Mouse (Mus musculus): ENCODE data around the gene Chrd.
A peak's percentile ranks its signal among the peaks of the same experiment; 100 is the strongest.

Gene Chrd

GRCm38 (mm10) chr16:20710370-20710769, 22.6 kb upstream of the Chrd start:
- DNase-seq (ENCODE audit: low read depth in 1 of 2, low spot score in 2 of 2), result no peak

- no peak for DNase-seq (ENCODE audit: low read depth in 1 of 2, low spot score in 2 of 2)
Observed at GRCm38 (mm10) chr16:20710810-20711209, 22.1 kb upstream of the Chrd start.

GRCm38 (mm10) chr16:20712190-20712589, 20.7 kb upstream of the Chrd start:
- no peak for DNase-seq (ENCODE audit: low read depth in 1 of 2, low spot score in 2 of 2)

- DNase-seq (ENCODE audit: low read depth in 1 of 2, low spot score in 2 of 2), result no peak
Observed at GRCm38 (mm10) chr16:20712889-20713288, 20.0 kb upstream of the Chrd start.

GRCm38 (mm10) chr16:20714307-20715080, 18.4 kb upstream of the Chrd start:
- no peak for DNase-seq (ENCODE audit: low read depth in 1 of 2, low spot score in 2 of 2)

GRCm38 (mm10) chr16:20715161-20715560, 17.8 kb upstream of the Chrd start:
- no peak for DNase-seq (ENCODE audit: low read depth in 1 of 2, low spot score in 2 of 2)

- no peak for DNase-seq (ENCODE audit: low read depth in 1 of 2, low spot score in 2 of 2)
Observed at GRCm38 (mm10) chr16:20715566-20715965, 17.4 kb upstream of the Chrd start.

GRCm38 (mm10) chr16:20715976-20716840, 16.7 kb upstream of the Chrd start:
- DNase-seq (ENCODE audit: low read depth in 1 of 2, low spot score in 2 of 2), result no peak

GRCm38 (mm10) chr16:20716841-20717180, 16.1 kb upstream of the Chrd start:
- DNase-seq (ENCODE audit: low read depth in 1 of 2, low spot score in 2 of 2), result no peak

- peak; percentile 96 for DNase-seq (ENCODE audit: low read depth in 1 of 2, low spot score in 2 of 2)
Observed at GRCm38 (mm10) chr16:20717181-20717977, 15.5 kb upstream of the Chrd start, which contains the start of the genes Polr2h and Clcn2. Polr2h (plus strand) TSS chr16:20717665. Clcn2 (minus strand) TSS chr16:20717746.

GRCm38 (mm10) chr16:20717978-20718670, 14.8 kb upstream of the Chrd start:
- DNase-seq (ENCODE audit: low read depth in 1 of 2, low spot score in 2 of 2), result no peak

- DNase-seq (ENCODE audit: low read depth in 1 of 2, low spot score in 2 of 2), result no peak
Observed at GRCm38 (mm10) chr16:20721808-20722207, 11.1 kb upstream of the Chrd start.

GRCm38 (mm10) chr16:20722736-20723135, 10.2 kb upstream of the Chrd start:
- no peak for DNase-seq (ENCODE audit: low read depth in 1 of 2, low spot score in 2 of 2)

- no peak for DNase-seq (ENCODE audit: low read depth in 1 of 2, low spot score in 2 of 2)
Observed at GRCm38 (mm10) chr16:20723247-20723646, 9.7 kb upstream of the Chrd start.

- no peak for DNase-seq (ENCODE audit: low read depth in 1 of 2, low spot score in 2 of 2)
Observed at GRCm38 (mm10) chr16:20724338-20724748, 8.6 kb upstream of the Chrd start.

GRCm38 (mm10) chr16:20725321-20725720, 7.6 kb upstream of the Chrd start:
- no peak for DNase-seq (ENCODE audit: low read depth in 1 of 2, low spot score in 2 of 2)

GRCm38 (mm10) chr16:20725750-20726149, 7.2 kb upstream of the Chrd start:
- DNase-seq (ENCODE audit: low read depth in 1 of 2, low spot score in 2 of 2), result no peak

GRCm38 (mm10) chr16:20726384-20726783, 6.5 kb upstream of the Chrd start:
- DNase-seq (ENCODE audit: low read depth in 1 of 2, low spot score in 2 of 2), result no peak

- no peak for DNase-seq (ENCODE audit: low read depth in 1 of 2, low spot score in 2 of 2)
Observed at GRCm38 (mm10) chr16:20730293-20730711, 2.6 kb upstream of the Chrd start.

- no peak for DNase-seq (ENCODE audit: low read depth in 1 of 2, low spot score in 2 of 2)
Observed at GRCm38 (mm10) chr16:20731688-20732087, 1.2 kb upstream of the Chrd start.
